Mouse (Mus musculus) megakaryocyte, embryonic 14.5 days (primary cell): ENCODE data around the gene Otulin. TPM values are rescaled to one million over a fixed set of nuclear protein-coding genes. Genes with fewer than 3 reads are reported as not detected.
A peak's percentile ranks its signal among the peaks of the same experiment; 100 is the strongest.

Source experiments
- H3K27me3 ChIP-seq: replicated peaks from 2 replicates; pipeline ENCODE3; 2012; ENCODE audit warnings: inconsistent platforms
- H3K36me3 ChIP-seq: replicated peaks from 2 replicates; pipeline ENCODE3; 2012; ENCODE audit warnings: low read length, inconsistent platforms, mixed read lengths
- H3K4me1 ChIP-seq: 2 replicates; pipeline ENCODE4 v1.6.1; 2012; ENCODE audit warnings: inconsistent platforms
- H3K4me3 ChIP-seq: replicated peaks from 2 replicates; pipeline ENCODE3; 2012; ENCODE audit warnings: moderate library complexity, mild to moderate bottlenecking, inconsistent platforms
- H3K9me3 ChIP-seq: 2 replicates; pipeline ENCODE4 v1.6.1; 2012; ENCODE audit warnings: inconsistent platforms
- FLI1 ChIP-seq: IDR thresholded peaks from 2 replicates; pipeline ENCODE4 v1.6.1; 2012; ENCODE audit warnings: low read length, inconsistent platforms, mixed read lengths
- GATA1 ChIP-seq: IDR thresholded peaks from 3 replicates; pipeline ENCODE4 v1.6.1; 2012; ENCODE audit warnings: mixed read lengths, low read length, inconsistent platforms, borderline replicate concordance
- polyA plus RNA-seq: library from polyadenylated mRNA; stranded (reverse); fragments of >175 nt; gene quantifications from 2 replicates; pipeline ENCODE4 v1.2.3, GENCODE M21; 2012; ENCODE audit warnings: low replicate concordance; ENCODE audit not compliant: insufficient read depth

Otulin gene
- polyA plus RNA-seq, 1 experiment: 25.7 TPM

GRCm38 (mm10) chr15:27620475-27621185 is 9.9 kb downstream of the Otulin start:
- H3K4me1 ChIP-seq: peaks cover 87% of the 10 kb centered on the region
- peaks cover 86% of the 10 kb centered on the region for H3K36me3 ChIP-seq
- H3K27me3 ChIP-seq: no peaks in the 10 kb centered on the region
- peak overlapping the region; percentile 57 for H3K4me3 ChIP-seq
- TF ChIP-seq FLI1 (no peak), GATA1 (no peak)
- no peaks in the 10 kb centered on the region for H3K9me3 ChIP-seq

GRCm38 (mm10) chr15:27619683-27620082 is 10.8 kb downstream of the Otulin start:
- Histone ChIP-seq H3K27me3 (no peaks in the 10 kb centered on the region), H3K4me3 (peak overlapping the region; percentile 66), H3K4me1 (peaks cover 81% of the 10 kb centered on the region), H3K9me3 (no peaks in the 10 kb centered on the region), H3K36me3 (peaks cover 90% of the 10 kb centered on the region)
- no peak for TF ChIP-seq GATA1
- TF ChIP-seq FLI1: no peak

- Histone ChIP-seq H3K36me3 (peaks cover 90% of the 10 kb centered on the region), H3K27me3 (no peaks in the 10 kb centered on the region)
Observed at GRCm38 (mm10) chr15:27618778-27619533, 11.5 kb downstream of the Otulin start.

GRCm38 (mm10) chr15:27617227-27617626 is 13.3 kb downstream of the Otulin start:
- Histone ChIP-seq H3K9me3 (no peaks in the 10 kb centered on the region), H3K36me3 (peaks cover 88% of the 10 kb centered on the region), H3K4me3 (peak overlapping the region; percentile 76), H3K27me3 (no peaks in the 10 kb centered on the region), H3K4me1 (peaks cover 80% of the 10 kb centered on the region)
- no peak for TF ChIP-seq GATA1
- no peak for TF ChIP-seq FLI1

More at GRCm38 (mm10) chr15:27618778-27619533, 11.5 kb downstream of the Otulin start:
- peak; percentile 88; the same call in 1 of the 3 replicates for TF ChIP-seq GATA1
- TF ChIP-seq FLI1: no peak
- Histone ChIP-seq H3K4me3 (peak overlapping the region; percentile 81), H3K9me3 (no peaks in the 10 kb centered on the region), H3K4me1 (peaks cover 80% of the 10 kb centered on the region)

- Histone ChIP-seq H3K9me3 (no peaks in the 10 kb centered on the region), H3K4me1 (peaks cover 77% of the 10 kb centered on the region), H3K36me3 (peaks cover 91% of the 10 kb centered on the region), H3K27me3 (no peaks in the 10 kb centered on the region), H3K4me3 (no peak overlapping the region)
- no peak for TF ChIP-seq GATA1
- no peak for TF ChIP-seq FLI1
Observed at GRCm38 (mm10) chr15:27616159-27616558, 14.3 kb downstream of the Otulin start.

GRCm38 (mm10) chr15:27613255-27613654 is 17.2 kb downstream of the Otulin start:
- no peaks in the 10 kb centered on the region for H3K27me3 ChIP-seq
- no peak for TF ChIP-seq GATA1
- TF ChIP-seq FLI1: no peak
- H3K4me1 ChIP-seq: peaks cover 73% of the 10 kb centered on the region
- H3K4me3 ChIP-seq: peak overlapping the region; percentile 57
- no peaks in the 10 kb centered on the region for H3K9me3 ChIP-seq
- peaks cover 95% of the 10 kb centered on the region for H3K36me3 ChIP-seq

GRCm38 (mm10) chr15:27612533-27613221 is 17.8 kb downstream of the Otulin start:
- Histone ChIP-seq H3K27me3 (no peaks in the 10 kb centered on the region), H3K4me3 (no peak overlapping the region), H3K9me3 (no peaks in the 10 kb centered on the region), H3K4me1 (peaks cover 67% of the 10 kb centered on the region), H3K36me3 (peaks cover 95% of the 10 kb centered on the region)
- TF ChIP-seq FLI1: no peak
- TF ChIP-seq GATA1: no peak

GRCm38 (mm10) chr15:27609554-27609953 is 20.9 kb downstream of the Otulin start:
- no peaks in the 10 kb centered on the region for H3K9me3 ChIP-seq
- H3K27me3 ChIP-seq: no peaks in the 10 kb centered on the region
- peaks cover 96% of the 10 kb centered on the region for H3K36me3 ChIP-seq
- TF ChIP-seq FLI1 (no peak), GATA1 (no peak)
- H3K4me3 ChIP-seq: no peak overlapping the region
- H3K4me1 ChIP-seq: peaks cover 62% of the 10 kb centered on the region

GRCm38 (mm10) chr15:27605252-27605651 is 25.2 kb downstream of the Otulin start:
- Histone ChIP-seq H3K4me3 (no peak overlapping the region), H3K36me3 (peaks cover 98% of the 10 kb centered on the region)

GRCm38 (mm10) chr15:27604558-27604957 is 25.9 kb downstream of the Otulin start:
- H3K27me3 ChIP-seq: no peaks in the 10 kb centered on the region
- no peak overlapping the region for H3K4me3 ChIP-seq
- peaks cover 43% of the 10 kb centered on the region for H3K4me1 ChIP-seq
- peaks cover 99% of the 10 kb centered on the region for H3K36me3 ChIP-seq
- H3K9me3 ChIP-seq: no peaks in the 10 kb centered on the region
- TF ChIP-seq GATA1 (no peak), FLI1 (no peak)

More at GRCm38 (mm10) chr15:27605252-27605651, 25.2 kb downstream of the Otulin start:
- Histone ChIP-seq H3K9me3 (no peaks in the 10 kb centered on the region), H3K27me3 (no peaks in the 10 kb centered on the region), H3K4me1 (peaks cover 47% of the 10 kb centered on the region)
- TF ChIP-seq FLI1: no peak
- TF ChIP-seq GATA1: no peak
